Mouse (Mus musculus) liver, embryonic 13.5 days (tissue): ENCODE measurements around the gene Hoga1. TPM values are rescaled to one million over a fixed set of nuclear protein-coding genes. Genes with fewer than 3 reads are reported as not detected.

Experiments
- ATAC-seq: fragments of 200-750 bp; cut with Nextera tagmentation; 2 replicates; pipeline ENCODE4 v1.8.0; 2017; ENCODE audit warnings: low read depth, mild to moderate bottlenecking, moderate number of reproducible peaks, moderate library complexity
- DNase-seq: peaks from one replicate; pipeline ENCODE4 v3.0.0; 2022
- H3K27ac ChIP-seq: fragments of 300-500 bp; sonication (generic); 2 replicates; pipeline ENCODE4 v1.5.1; 2015; ENCODE audit warnings: moderate library complexity, mild to moderate bottlenecking, inconsistent platforms
- H3K27me3 ChIP-seq: fragments of 300-500 bp; sonication (generic); 2 replicates; pipeline ENCODE4 v1.6.1; 2015; ENCODE audit warnings: mild to moderate bottlenecking, inconsistent platforms
- H3K36me3 ChIP-seq: fragments of 300-500 bp; sonication (generic); 2 replicates; pipeline ENCODE4 v1.6.1; 2015; ENCODE audit warnings: mild to moderate bottlenecking, inconsistent platforms
- H3K4me1 ChIP-seq: fragments of 300-500 bp; sonication (generic); replicated peaks from 2 replicates; pipeline ENCODE4 v1.6.1; 2015; ENCODE audit warnings: inconsistent platforms
- H3K4me2 ChIP-seq: fragments of 300-500 bp; sonication (generic); 2 replicates; pipeline ENCODE4 v1.6.1; 2015; ENCODE audit warnings: inconsistent platforms, mild to moderate bottlenecking, moderate library complexity
- H3K4me3 ChIP-seq: fragments of 300-500 bp; sonication (generic); replicated peaks from 2 replicates; pipeline ENCODE4 v1.5.1; 2015; ENCODE audit warnings: mild to moderate bottlenecking, inconsistent platforms
- H3K9ac ChIP-seq: fragments of 300-500 bp; sonication (generic); 2 replicates; pipeline ENCODE4 v1.6.1; 2015; ENCODE audit warnings: mild to moderate bottlenecking, inconsistent platforms
- H3K9me3 ChIP-seq: fragments of 300-500 bp; sonication (generic); replicated peaks from 2 replicates; pipeline ENCODE4 v1.6.1; 2016; ENCODE audit warnings: inconsistent platforms
- WGBS: fragments of 180-500 bp; shearing (Covaris S2); methylation state at CpG from one replicate; pipeline ENCODE4 v1.1.7; 2015; ENCODE audit not compliant: insufficient replicate concordance; 5-methylcytosine and 5-hydroxymethylcytosine counted together
- polyA plus RNA-seq: library from polyadenylated mRNA; unstranded; fragments of >200 nt; fragmentation: Nextera tagmentation; extraction: Ambion mirVana; gene quantifications from 2 replicates; pipeline ENCODE4 v1.2.1, GENCODE M21; 2015

Hoga1 gene
- 21.6 and 21.9 TPM in 2 replicates for polyA plus RNA-seq

DNA sequence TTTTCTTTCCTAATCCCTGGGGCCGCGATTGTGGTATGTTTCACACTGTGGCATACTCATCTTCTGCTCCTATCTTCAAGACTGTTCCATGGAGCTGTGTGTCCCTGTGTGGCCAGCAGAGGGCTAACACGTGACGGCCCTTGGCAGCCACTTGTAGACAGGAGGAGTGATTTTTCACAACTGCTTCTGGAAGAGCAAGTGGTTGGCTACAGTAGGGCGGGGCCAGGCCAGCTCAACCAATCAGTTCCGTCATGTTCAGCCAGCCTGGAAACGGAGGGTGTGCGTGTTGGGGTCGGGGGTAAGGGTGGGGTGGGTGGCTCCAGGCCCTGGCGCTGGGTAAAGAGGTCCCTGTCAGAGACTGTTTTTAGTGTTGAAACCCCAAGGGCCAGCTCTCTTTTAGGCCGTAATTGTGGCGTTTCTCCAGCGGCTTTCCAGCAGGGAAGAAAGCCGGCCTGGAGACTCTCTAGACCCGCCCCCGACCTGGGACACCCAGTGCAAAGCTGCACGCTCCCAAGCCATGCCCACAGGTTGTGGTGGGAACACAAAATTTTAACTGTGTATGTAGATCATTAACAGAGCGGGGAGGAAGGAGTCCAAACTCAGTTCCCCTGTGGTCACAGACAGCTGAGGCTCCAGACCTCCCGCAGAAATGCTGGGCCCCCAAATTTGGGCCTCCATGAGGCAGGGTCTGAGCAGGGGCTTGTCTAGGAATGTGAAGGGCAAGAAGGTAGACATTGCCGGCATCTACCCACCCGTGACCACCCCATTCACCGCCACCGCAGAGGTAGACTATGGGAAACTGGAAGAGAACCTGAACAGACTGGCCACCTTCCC lies at the start of gene Hoga1:
Hoga1 (plus strand) TSS at position 342 of the 834 bp plus-strand sequence.
- Histone ChIP-seq H3K4me1 (peaks cover 10% of the 10 kb centered on the region), H3K4me3 (peak within 1 kb of the TSS; percentile 44), H3K36me3 (no peaks in the 10 kb centered on the region), H3K4me2 (peak within 1 kb of the TSS; percentile 58), H3K9ac (peak within 1 kb of the TSS; percentile 33), H3K27me3 (0 out of 2 replicates have a peak, but pooled peaks cover 6% of the 10 kb centered on the region), H3K27ac (peak within 1 kb of the TSS; percentile 54), H3K9me3 (no peaks in the 10 kb centered on the region)
- peak; percentile 56 for DNase-seq
- ATAC-seq = peak; percentile 79
- WGBS = 20% methylated on average over 23 of the region's 23 CpGs

DNA sequence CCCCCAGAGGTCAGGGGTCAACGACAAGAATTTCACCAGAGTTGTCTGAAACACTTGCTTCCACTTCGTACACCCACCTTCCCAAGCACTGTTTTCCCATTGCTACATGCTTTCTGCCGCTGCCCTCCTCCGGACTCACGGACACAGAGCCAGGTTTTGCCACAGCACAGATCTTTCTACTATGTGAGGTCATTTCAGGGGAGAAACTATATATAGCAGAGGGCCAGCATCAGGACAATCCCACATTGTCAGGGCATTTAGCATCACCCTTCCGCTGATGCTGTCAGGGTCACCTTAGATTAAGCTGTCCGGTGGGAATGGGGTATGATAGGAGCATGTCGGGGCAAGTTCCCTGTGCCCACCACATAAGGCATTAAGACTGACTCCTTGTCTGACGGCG lies 48.3 kb upstream of the Hoga1 start:
- no peak for DNase-seq
- WGBS = 78% methylated on average over 10 of the region's 10 CpGs
- peaks cover 29% of the 10 kb centered on the region for H3K4me1 ChIP-seq
- no peak overlapping the region for H3K27ac ChIP-seq
- ATAC-seq = no peak
- no peaks in the 10 kb centered on the region for H3K36me3 ChIP-seq
- H3K9ac ChIP-seq = no peak overlapping the region
- H3K27me3 ChIP-seq = no peaks in the 10 kb centered on the region
- H3K4me2 ChIP-seq = no peak overlapping the region
- H3K9me3 ChIP-seq = no peaks in the 10 kb centered on the region
- no peak overlapping the region for H3K4me3 ChIP-seq

DNA sequence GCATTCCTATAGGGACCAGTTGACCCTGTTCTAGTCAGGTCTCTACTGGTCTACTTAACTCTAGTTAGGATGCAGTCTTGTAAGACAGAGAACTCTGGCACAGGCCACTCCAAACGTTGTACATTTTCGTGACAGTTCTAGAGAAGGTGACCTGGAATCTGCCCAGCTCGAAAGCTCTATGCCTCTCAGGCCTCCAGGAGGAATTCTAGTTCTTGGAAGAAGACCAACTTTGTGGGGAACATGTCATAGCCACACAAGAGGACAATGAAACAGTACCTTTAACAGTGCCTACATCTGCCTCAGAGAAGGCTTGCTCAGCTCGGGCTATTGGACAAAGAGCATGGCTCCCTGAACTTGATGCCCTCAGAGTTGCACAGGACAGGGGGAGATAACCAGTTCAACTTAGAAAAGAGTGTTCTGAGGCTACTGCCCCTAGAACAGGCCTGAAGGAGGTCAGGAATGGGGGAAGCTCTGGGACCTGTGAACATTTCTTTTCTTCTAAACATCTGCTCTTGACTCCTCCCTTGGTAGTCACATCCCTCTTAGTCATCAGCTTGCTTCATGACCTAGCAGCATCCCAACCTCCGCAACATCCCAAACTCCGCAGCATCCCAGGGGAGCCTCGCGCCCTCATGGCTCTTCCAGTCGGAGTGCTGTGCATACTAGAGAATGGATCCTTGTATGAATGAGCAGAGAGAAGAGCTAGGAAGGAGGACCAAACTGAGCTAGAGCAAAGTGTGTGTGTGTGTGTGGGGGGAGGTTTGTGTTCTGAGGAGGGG lies 46.5 kb upstream of the Hoga1 start:
- Histone ChIP-seq H3K4me3 (no peak overlapping the region), H3K27me3 (no peaks in the 10 kb centered on the region), H3K4me2 (no peak overlapping the region), H3K9ac (no peak overlapping the region), H3K27ac (peak overlapping the region; percentile 23; the same call in 1 of the 2 replicates), H3K36me3 (no peaks in the 10 kb centered on the region), H3K9me3 (no peaks in the 10 kb centered on the region), H3K4me1 (peaks cover 22% of the 10 kb centered on the region; the same call in 1 of the 2 replicates)
- no peak for DNase-seq
- no peak for ATAC-seq
- 75% methylated on average over 9 of the region's 9 CpGs for WGBS

DNA sequence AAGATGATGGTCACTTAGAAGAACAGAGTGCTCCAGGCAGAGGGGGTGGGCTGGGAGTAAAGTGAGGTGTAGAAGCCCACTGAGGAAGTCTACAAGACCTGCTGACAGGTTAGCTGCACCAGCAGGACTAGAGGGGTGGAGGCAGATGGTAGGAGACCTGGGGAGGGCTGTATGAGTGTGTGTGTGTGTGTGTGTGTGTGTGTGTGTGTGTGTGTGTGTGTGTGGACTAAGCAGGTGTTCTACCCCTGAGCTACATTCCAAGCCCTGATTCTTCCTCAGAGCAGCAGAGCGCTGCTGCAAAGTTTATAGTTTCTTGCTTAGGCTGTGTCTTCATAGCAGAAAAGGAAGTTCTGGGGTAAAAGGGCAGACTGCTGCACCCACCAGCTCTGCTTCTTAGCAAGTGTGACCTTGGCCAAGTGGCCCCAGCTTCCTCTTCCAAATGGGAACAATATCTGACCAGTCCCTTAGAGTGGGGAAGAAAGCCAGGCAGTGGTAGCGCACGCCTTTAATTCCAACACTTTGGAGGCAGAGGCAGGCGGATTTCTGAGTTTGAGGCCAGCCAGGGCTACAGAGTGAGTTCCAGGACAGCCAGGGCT lies 45.6 kb upstream of the Hoga1 start:
- H3K27ac ChIP-seq = peak overlapping the region; percentile 35
- no peak overlapping the region for H3K9ac ChIP-seq
- 56% methylated on average over 4 of the region's 4 CpGs for WGBS
- H3K4me3 ChIP-seq = no peak overlapping the region
- no peak overlapping the region for H3K4me2 ChIP-seq
- no peaks in the 10 kb centered on the region for H3K27me3 ChIP-seq
- DNase-seq = no peak
- ATAC-seq = 0 out of 2 replicates have a peak, but pooled peaks have one; percentile 20
- H3K9me3 ChIP-seq = no peaks in the 10 kb centered on the region
- peaks cover 29% of the 10 kb centered on the region; the same call in 1 of the 2 replicates for H3K4me1 ChIP-seq
- H3K36me3 ChIP-seq = no peaks in the 10 kb centered on the region

DNA sequence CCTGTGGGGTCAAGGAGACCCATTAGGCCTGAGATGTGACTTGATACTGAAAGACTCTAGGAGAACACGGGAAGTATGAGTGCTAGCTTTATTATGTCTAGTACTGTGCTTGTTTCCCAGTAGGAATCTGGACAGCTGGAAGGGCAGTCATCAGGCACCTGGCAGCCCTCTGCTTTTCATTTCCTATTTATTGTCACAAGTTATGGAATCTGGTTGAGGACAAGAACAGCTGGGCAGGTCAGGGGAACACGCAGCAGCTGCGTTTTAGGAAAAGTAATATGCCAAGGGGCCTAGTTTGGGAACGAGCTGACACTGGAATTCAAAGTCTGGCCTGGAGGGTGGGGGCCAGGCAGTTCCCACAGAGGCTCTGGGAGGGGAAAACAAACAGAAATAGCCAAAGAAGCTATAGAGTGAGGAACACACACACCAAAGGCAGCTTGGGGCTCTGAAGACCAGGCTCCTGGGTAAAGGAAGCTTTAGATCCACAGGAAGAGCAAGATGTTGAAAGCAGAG lies 44.9 kb upstream of the Hoga1 start:
- no peaks in the 10 kb centered on the region for H3K9me3 ChIP-seq
- no peaks in the 10 kb centered on the region for H3K27me3 ChIP-seq
- no peak for DNase-seq
- 53% methylated on average over 4 of the region's 4 CpGs for WGBS
- no peak overlapping the region for H3K4me2 ChIP-seq
- no peak overlapping the region for H3K9ac ChIP-seq
- peak overlapping the region; percentile 35 for H3K27ac ChIP-seq
- no peak for ATAC-seq
- no peak overlapping the region for H3K4me3 ChIP-seq
- H3K4me1 ChIP-seq = peaks cover 36% of the 10 kb centered on the region
- no peaks in the 10 kb centered on the region for H3K36me3 ChIP-seq

DNA sequence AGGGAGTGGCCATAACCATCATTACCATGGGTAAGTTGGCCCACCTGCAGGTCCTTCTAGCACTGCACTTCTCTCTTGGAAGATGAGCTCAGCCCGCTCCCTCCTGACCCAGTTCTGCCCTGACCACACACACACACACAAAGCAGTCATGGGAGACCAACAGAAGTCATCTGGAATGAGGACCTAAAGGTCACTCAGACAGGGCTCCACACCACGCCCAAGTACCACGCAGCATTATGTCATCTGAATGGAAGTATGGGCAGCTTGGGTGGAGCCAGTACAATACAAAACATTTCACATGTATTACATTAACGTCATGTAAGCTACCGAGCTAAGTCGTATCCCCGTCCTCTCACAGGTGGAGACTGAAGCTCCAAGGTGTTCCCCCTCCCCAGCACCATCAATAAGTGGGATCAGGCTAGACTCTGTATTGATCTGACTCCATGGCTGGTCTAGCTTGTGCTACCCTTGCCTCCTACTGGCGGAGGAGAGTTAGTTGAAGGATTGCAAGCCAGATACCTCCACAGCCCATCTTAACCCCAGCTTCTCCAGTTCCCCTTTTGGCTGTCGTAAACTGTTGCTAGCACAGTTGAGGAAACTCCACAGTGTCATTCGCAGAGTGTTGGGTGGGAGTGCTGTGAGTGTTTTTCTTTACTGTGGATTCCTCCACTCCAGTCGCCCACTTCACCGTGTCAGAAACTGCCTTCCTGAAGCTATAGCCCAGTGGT lies 44.0 kb upstream of the Hoga1 start:
- Histone ChIP-seq H3K4me3 (no peak overlapping the region), H3K4me2 (no peak overlapping the region), H3K9ac (no peak overlapping the region), H3K27me3 (no peaks in the 10 kb centered on the region), H3K36me3 (no peaks in the 10 kb centered on the region), H3K27ac (peak overlapping the region; percentile 35; the same call in 1 of the 2 replicates), H3K4me1 (peaks cover 45% of the 10 kb centered on the region), H3K9me3 (no peaks in the 10 kb centered on the region)
- no peak for ATAC-seq
- DNase-seq = no peak
- WGBS = 63% methylated on average over 12 of the region's 12 CpGs

DNA sequence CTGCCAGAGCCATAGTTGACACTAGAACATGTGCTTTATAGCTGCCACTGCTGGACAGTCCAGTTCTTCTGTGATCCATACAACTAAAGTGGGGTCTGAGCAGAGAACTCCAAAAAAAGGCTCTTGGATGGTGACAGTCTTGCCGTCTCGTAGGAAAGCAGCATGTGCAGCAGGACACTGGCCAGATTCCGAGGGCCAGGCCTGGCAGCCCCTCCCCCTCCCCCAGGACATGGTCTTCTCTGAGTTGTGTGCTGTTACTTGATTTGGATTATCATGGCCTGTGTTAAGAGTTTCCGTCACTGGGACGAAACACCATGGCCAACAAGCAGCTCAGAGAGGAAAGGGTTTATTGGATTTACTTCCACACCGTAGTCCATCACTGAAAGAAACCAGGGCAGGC lies 41.2 kb upstream of the Hoga1 start:
- H3K4me2 ChIP-seq = no peak overlapping the region
- H3K9me3 ChIP-seq = no peaks in the 10 kb centered on the region
- no peak for DNase-seq
- no peaks in the 10 kb centered on the region for H3K36me3 ChIP-seq
- H3K4me1 ChIP-seq = peaks cover 48% of the 10 kb centered on the region
- no peaks in the 10 kb centered on the region for H3K27me3 ChIP-seq
- 57% methylated on average over 6 of the region's 6 CpGs for WGBS
- no peak overlapping the region for H3K9ac ChIP-seq
- no peak overlapping the region for H3K4me3 ChIP-seq
- H3K27ac ChIP-seq = no peak overlapping the region
- ATAC-seq = no peak

DNA sequence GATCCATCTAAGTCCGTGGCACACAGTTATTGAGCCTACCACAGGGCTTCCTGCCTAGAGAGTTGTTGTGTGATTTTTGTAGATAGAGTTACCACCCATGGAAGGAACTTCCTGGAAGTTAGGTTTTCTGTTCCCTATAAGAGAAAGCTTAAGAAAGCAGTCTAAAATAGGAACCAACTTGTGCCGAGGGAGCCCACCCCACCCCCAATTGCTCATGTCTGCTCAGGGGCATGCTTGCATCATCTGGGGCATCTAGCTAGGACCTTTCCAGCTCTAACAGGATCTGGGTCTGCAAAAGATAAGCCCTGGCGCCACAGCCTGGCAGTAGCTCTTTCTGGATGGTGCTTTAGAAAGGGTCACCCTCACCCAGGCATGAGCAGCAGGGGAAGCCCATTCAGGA lies 39.8 kb upstream of the Hoga1 start:
- Histone ChIP-seq H3K36me3 (no peaks in the 10 kb centered on the region), H3K4me1 (peaks cover 40% of the 10 kb centered on the region)
- 6% methylated on average over 3 of the region's 3 CpGs for WGBS

DNA sequence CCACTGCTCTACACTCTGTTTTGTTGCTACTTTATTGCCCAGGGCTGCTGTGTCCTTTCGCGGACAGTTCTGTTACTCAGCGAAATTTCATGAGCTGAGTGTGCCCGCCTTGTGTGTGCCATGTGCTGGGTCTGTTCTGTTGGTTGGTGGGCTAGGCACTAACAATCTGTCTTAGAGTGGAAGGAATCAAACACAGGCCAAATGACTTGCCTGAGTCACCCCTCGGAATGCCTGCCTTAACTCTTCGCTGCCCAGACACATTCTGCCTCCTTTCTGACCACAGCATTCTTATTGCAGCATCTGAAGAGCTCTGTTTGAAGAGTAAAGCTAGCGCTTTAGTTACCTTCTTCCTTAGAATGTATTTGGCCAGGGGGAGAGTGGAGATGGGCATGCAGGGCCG lies 38.8 kb upstream of the Hoga1 start:
- H3K4me1 ChIP-seq = peaks cover 32% of the 10 kb centered on the region
- no peak overlapping the region for H3K9ac ChIP-seq
- no peaks in the 10 kb centered on the region for H3K36me3 ChIP-seq
- no peak for DNase-seq
- no peaks in the 10 kb centered on the region for H3K9me3 ChIP-seq
- WGBS = 62% methylated on average over 8 of the region's 8 CpGs
- no peaks in the 10 kb centered on the region for H3K27me3 ChIP-seq
- no peak for ATAC-seq
- H3K4me2 ChIP-seq = no peak overlapping the region
- no peak overlapping the region for H3K4me3 ChIP-seq
- no peak overlapping the region for H3K27ac ChIP-seq

More for the DNA sequence above, 39.8 kb upstream of the Hoga1 start:
- peak overlapping the region; percentile 50; the same call in 1 of the 2 replicates for H3K27ac ChIP-seq
- no peaks in the 10 kb centered on the region for H3K27me3 ChIP-seq
- ATAC-seq (no peak), DNase-seq (no peak)
- 0 out of 2 replicates have a peak overlapping the region, but pooled peaks have one; percentile 23 for H3K9ac ChIP-seq
- H3K4me3 ChIP-seq = no peak overlapping the region
- H3K4me2 ChIP-seq = no peak overlapping the region
- no peaks in the 10 kb centered on the region for H3K9me3 ChIP-seq

DNA sequence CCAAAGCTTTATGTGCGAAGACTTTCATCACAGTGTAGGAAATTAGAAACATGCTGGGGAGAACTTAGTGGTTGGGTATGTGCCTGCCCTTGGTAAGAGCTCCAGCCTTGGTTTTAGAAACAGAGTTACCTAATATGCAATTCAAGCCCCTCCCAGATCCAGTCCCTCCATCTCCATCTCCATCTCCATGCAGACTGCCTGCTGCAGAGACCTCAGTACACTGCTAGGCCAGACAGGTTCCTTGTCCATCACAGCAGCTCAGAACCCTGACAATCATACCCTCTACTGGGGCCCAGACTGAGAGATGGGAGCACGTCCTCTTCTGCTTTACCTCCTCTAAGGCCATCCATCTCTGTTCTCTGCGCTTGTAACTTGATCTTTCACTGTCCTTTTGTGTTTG lies 36.8 kb upstream of the Hoga1 start:
- Histone ChIP-seq H3K4me3 (no peak overlapping the region), H3K9ac (no peak overlapping the region), H3K9me3 (no peaks in the 10 kb centered on the region), H3K4me1 (peaks cover 32% of the 10 kb centered on the region), H3K27me3 (no peaks in the 10 kb centered on the region), H3K4me2 (no peak overlapping the region), H3K36me3 (no peaks in the 10 kb centered on the region), H3K27ac (no peak overlapping the region)
- 59% methylated on average over 3 of the region's 3 CpGs for WGBS
- DNase-seq (no peak), ATAC-seq (no peak)
